Mouse (Mus musculus) intestine, embryonic 15.5 days (tissue): ENCODE results near the gene Sh2d6. TPM values are rescaled to one million over a fixed set of nuclear protein-coding genes. Genes with fewer than 3 reads are reported as not detected.
A peak's percentile ranks its signal among the peaks of the same experiment; 100 is the strongest.

ENCODE experiments used
- ATAC-seq: fragments of 200-750 bp; cut with Nextera tagmentation; 2 replicates; pipeline ENCODE4 v1.8.0; 2017; ENCODE audit warnings: moderate TSS enrichment, moderate library complexity
- H3K27ac ChIP-seq: fragments of 300-500 bp; sonication (generic); 2 replicates; pipeline ENCODE4 v1.5.1; 2015; ENCODE audit warnings: mild to moderate bottlenecking, inconsistent platforms
- H3K27me3 ChIP-seq: fragments of 300-500 bp; sonication (generic); replicated peaks from 2 replicates; pipeline ENCODE4 v1.6.1; 2015; ENCODE audit warnings: inconsistent platforms
- H3K36me3 ChIP-seq: fragments of 300-500 bp; sonication (generic); 2 replicates; pipeline ENCODE4 v1.6.1; 2015; ENCODE audit warnings: inconsistent platforms
- H3K4me1 ChIP-seq: fragments of 300-500 bp; sonication (generic); replicated peaks from 2 replicates; pipeline ENCODE4 v1.6.1; 2015; ENCODE audit warnings: inconsistent platforms
- H3K4me2 ChIP-seq: fragments of 300-500 bp; sonication (generic); replicated peaks from 2 replicates; pipeline ENCODE4 v1.6.1; 2015; ENCODE audit warnings: mild to moderate bottlenecking, inconsistent platforms
- H3K4me3 ChIP-seq: fragments of 300-500 bp; sonication (generic); replicated peaks from 2 replicates; pipeline ENCODE4 v1.5.1; 2015; ENCODE audit warnings: inconsistent platforms
- H3K9ac ChIP-seq: fragments of 300-500 bp; sonication (generic); 2 replicates; pipeline ENCODE4 v1.6.1; 2015; ENCODE audit warnings: inconsistent platforms
- H3K9me3 ChIP-seq: fragments of 300-500 bp; sonication (generic); 2 replicates; pipeline ENCODE4 v1.6.1; 2016; ENCODE audit warnings: inconsistent platforms
- WGBS: fragments of 180-500 bp; shearing (Covaris S2); methylation state at CpG from one replicate; pipeline ENCODE4 v1.1.7; 2015; 5-methylcytosine and 5-hydroxymethylcytosine counted together
- polyA plus RNA-seq: library from polyadenylated mRNA; unstranded; fragments of >200 nt; fragmentation: Nextera tagmentation; extraction: Ambion mirVana; gene quantifications from 2 replicates; pipeline ENCODE4 v1.2.1, GENCODE M21; 2015

Sh2d6 gene
- polyA plus RNA-seq, 1 experiment from 2014 or later: 0.16 TPM

- H3K9me3 ChIP-seq: no peaks in the 10 kb centered on the region
- WGBS: 11% methylated on average over 33 of the region's 33 CpGs
- H3K9ac ChIP-seq: peak overlapping the region; percentile 48
- H3K27ac ChIP-seq: peak overlapping the region; percentile 86
- no peaks in the 10 kb centered on the region for H3K27me3 ChIP-seq
- no peaks in the 10 kb centered on the region for H3K36me3 ChIP-seq
- H3K4me3 ChIP-seq: peak overlapping the region; percentile 37
- peak overlapping the region; percentile 77 for H3K4me2 ChIP-seq
- peaks cover 29% of the 10 kb centered on the region for H3K4me1 ChIP-seq
- ATAC-seq: peak; percentile 91
Measured at GRCm38 (mm10) chr6:72512386-72513070, 9.0 kb downstream of the Sh2d6 start.

DNA sequence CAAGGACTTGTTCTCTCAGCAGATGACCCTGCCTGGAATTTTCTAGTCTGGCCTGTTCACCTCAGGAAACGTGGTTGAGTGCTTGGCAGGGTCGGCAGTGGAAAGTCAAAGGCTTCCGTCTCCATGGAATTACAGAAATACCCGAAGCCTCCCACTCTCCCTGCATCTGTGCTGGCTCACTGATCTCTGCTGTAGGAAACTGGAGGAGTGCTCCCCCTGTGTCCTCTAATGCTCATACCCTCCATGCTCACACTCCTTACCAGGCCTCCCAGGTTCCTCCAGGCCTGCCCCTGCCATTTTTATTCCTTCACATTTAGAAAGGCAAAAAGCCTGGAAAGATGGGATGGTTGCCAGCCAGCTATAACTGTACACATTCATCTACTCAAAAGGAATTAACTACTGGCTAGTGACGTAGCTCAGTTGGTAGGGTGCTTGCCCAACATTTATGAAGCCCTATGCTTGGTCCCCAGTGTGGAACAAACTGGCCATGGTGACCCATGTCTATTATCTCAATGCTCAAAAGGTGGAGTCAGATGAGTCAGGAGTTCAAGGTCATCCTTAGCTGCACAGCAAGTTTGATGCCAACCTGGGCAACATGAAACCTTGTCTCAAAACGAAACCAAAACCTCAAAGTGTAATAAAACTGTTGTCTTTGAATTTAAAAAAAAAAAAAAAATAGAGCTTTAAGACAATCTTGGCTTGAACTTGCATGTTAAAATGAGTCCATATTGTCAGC, 10.7 kb downstream of the Sh2d6 start:
- H3K27ac ChIP-seq: no peak overlapping the region
- H3K4me1 ChIP-seq: peaks cover 29% of the 10 kb centered on the region
- no peaks in the 10 kb centered on the region for H3K9me3 ChIP-seq
- no peaks in the 10 kb centered on the region for H3K27me3 ChIP-seq
- ATAC-seq: no peak
- no peak overlapping the region for H3K9ac ChIP-seq
- no peak overlapping the region for H3K4me2 ChIP-seq
- H3K36me3 ChIP-seq: no peaks in the 10 kb centered on the region
- WGBS: 64% methylated on average over 6 of the region's 6 CpGs
- no peak overlapping the region for H3K4me3 ChIP-seq

- H3K4me1 ChIP-seq: peaks cover 29% of the 10 kb centered on the region
- H3K9ac ChIP-seq: no peak overlapping the region
- H3K4me3 ChIP-seq: no peak overlapping the region
- no peaks in the 10 kb centered on the region for H3K36me3 ChIP-seq
- H3K27ac ChIP-seq: 0 out of 2 replicates have a peak overlapping the region, but pooled peaks have one; percentile 4
- H3K4me2 ChIP-seq: no peak overlapping the region
- 70% methylated on average over 2 of the region's 2 CpGs for WGBS
- no peak for ATAC-seq
- H3K9me3 ChIP-seq: no peaks in the 10 kb centered on the region
- H3K27me3 ChIP-seq: no peaks in the 10 kb centered on the region
Measured at GRCm38 (mm10) chr6:72509872-72510435, 11.6 kb downstream of the Sh2d6 start.

DNA sequence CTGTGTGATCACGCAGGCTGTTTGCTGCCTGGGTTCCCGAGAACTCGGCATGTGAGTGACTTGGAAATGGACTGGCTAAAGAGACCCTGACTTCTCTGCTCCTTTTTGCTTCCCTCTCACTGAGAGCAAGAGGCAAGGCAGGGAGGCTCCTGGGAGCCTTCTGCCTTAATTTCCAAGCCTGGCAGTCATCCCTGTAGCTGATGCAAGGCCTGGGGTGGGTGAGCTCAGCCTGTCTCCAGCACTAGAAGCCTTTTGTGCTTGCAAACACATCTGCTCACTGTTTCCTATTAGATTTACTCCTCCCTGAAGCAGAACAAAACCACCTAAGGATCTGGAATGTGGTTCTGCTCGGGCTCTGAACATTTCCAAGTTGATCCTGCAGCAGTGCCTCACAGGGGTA, 12.9 kb downstream of the Sh2d6 start:
- no peak for ATAC-seq
- H3K9me3 ChIP-seq: no peaks in the 10 kb centered on the region
- no peaks in the 10 kb centered on the region for H3K27me3 ChIP-seq
- H3K4me3 ChIP-seq: no peak overlapping the region
- no peaks in the 10 kb centered on the region for H3K36me3 ChIP-seq
- peaks cover 23% of the 10 kb centered on the region for H3K4me1 ChIP-seq
- H3K27ac ChIP-seq: no peak overlapping the region
- H3K9ac ChIP-seq: no peak overlapping the region; the same call in 1 of the 2 replicates
- WGBS: 78% methylated on average over 4 of the region's 4 CpGs
- H3K4me2 ChIP-seq: no peak overlapping the region

DNA sequence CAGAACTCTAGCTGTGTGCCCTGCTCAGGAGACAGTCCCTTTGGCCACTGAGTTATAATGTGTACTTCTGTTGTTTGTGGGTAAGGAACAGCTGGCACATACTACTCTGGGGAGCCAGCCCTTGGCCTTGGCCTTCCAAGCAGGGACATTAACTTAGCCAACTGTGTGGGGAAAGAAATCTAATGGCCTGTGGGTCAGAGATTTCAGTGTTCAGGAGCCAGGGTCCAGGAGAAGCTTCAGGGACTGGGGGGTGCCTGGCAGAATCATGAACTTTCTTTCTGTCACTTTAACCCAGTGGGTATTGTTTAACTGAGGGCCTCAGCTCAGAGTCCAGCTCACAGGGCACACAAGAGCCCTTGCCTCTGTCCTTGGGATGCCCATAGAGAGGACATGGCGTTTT, 15.4 kb downstream of the Sh2d6 start:
- no peaks in the 10 kb centered on the region for H3K27me3 ChIP-seq
- H3K4me1 ChIP-seq: 0 out of 2 replicates have a peak, but pooled peaks cover 8% of the 10 kb centered on the region
- no peak overlapping the region for H3K27ac ChIP-seq
- H3K9ac ChIP-seq: no peak overlapping the region
- WGBS: 77% methylated on average over 1 of the region's 1 CpGs
- no peaks in the 10 kb centered on the region for H3K9me3 ChIP-seq
- no peak overlapping the region for H3K4me3 ChIP-seq
- ATAC-seq: no peak
- H3K36me3 ChIP-seq: no peaks in the 10 kb centered on the region
- H3K4me2 ChIP-seq: no peak overlapping the region

GRCm38 (mm10) chr6:72503939-72504338, 17.6 kb downstream of the Sh2d6 start:
- no peak overlapping the region for H3K4me3 ChIP-seq
- no peaks in the 10 kb centered on the region for H3K27me3 ChIP-seq
- H3K4me1 ChIP-seq: no peaks in the 10 kb centered on the region
- ATAC-seq: peak; percentile 53; the same call in 1 of the 2 replicates
- H3K36me3 ChIP-seq: no peaks in the 10 kb centered on the region
- H3K9me3 ChIP-seq: no peaks in the 10 kb centered on the region
- no peak overlapping the region for H3K27ac ChIP-seq
- WGBS: 77% methylated on average over 2 of the region's 2 CpGs
- no peak overlapping the region for H3K9ac ChIP-seq
- no peak overlapping the region for H3K4me2 ChIP-seq

GRCm38 (mm10) chr6:72503309-72503708, 18.2 kb downstream of the Sh2d6 start:
- Histone ChIP-seq H3K9ac (no peak overlapping the region), H3K27me3 (no peaks in the 10 kb centered on the region), H3K9me3 (no peaks in the 10 kb centered on the region), H3K4me2 (no peak overlapping the region), H3K27ac (no peak overlapping the region), H3K4me3 (no peak overlapping the region), H3K4me1 (no peaks in the 10 kb centered on the region), H3K36me3 (no peaks in the 10 kb centered on the region)
- no peak for ATAC-seq

DNA sequence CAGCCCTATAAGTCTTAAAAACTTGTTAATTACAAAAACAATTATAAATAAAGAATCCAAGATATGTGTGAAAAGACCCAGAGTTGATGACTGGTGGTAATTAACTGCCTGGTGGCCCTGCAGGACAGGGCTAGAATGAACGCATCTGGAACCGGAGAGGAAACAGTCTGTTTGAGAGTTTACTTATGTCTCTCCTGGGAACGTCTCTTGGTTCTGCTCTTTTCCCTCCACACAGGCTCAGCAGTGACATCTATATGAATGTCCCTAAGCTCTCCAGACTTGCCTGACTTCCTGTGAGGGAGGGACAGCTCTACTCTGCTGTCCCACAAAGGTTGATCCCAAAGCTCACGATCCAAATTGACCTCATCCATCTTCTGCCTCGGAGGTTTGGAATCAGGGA, 22.6 kb downstream of the Sh2d6 start:
- ATAC-seq: 0 out of 2 replicates have a peak, but pooled peaks have one; percentile 45
- H3K9ac ChIP-seq: no peak overlapping the region
- H3K9me3 ChIP-seq: no peaks in the 10 kb centered on the region
- WGBS: 38% methylated on average over 5 of the region's 5 CpGs
- H3K27ac ChIP-seq: no peak overlapping the region
- no peak overlapping the region for H3K4me3 ChIP-seq
- no peaks in the 10 kb centered on the region for H3K36me3 ChIP-seq
- H3K4me2 ChIP-seq: no peak overlapping the region
- H3K27me3 ChIP-seq: no peaks in the 10 kb centered on the region
- no peaks in the 10 kb centered on the region for H3K4me1 ChIP-seq

DNA sequence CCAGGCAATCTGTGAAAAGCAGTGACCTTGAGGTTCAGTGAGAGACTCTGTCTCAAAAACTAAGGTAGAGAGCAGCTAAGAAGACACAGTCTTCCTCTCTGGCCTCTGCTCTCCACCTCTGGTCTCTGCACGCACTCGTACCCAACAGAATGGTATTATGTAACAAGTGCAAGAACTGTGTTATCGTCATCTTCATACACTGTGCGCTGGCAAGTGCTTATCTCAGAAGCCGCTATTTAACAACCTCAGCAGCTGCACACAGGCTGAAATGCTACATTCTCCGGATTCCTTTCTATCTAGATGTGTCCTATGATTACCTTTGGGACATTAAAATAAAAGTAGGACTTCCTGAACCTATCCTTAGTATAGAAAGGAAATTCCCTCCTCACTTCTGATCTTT, 28.6 kb downstream of the Sh2d6 start:
- no peak overlapping the region for H3K4me3 ChIP-seq

DNA sequence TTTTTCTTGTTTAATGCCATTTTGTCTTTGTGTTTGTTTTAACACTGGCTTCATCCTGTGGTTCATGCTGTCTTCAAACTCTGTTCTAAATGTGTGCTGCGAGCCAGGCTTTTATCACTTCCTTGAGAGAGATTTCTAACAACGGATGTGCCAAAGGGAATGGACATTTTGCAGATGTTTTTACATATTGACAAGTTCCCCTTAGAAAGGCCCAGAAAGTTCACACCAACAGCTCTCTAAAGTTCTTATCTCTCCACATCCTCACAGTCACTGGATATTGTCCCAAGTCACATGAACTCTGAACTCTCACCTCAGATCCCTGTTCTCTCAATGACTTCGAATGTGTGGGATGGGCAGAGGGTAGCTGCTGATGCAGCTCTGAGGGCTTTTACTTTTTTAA, 30.4 kb downstream of the Sh2d6 start:
- Histone ChIP-seq H3K27ac (no peak overlapping the region), H3K4me1 (0 out of 2 replicates have a peak, but pooled peaks cover 3% of the 10 kb centered on the region), H3K4me3 (no peak overlapping the region), H3K27me3 (no peaks in the 10 kb centered on the region), H3K9me3 (no peaks in the 10 kb centered on the region), H3K36me3 (no peaks in the 10 kb centered on the region), H3K9ac (no peak overlapping the region), H3K4me2 (no peak overlapping the region)
- 48% methylated on average over 3 of the region's 3 CpGs for WGBS
- no peak for ATAC-seq

More for the DNA sequence above, 28.6 kb downstream of the Sh2d6 start:
- WGBS: 23% methylated on average over 6 of the region's 6 CpGs
- Histone ChIP-seq H3K27me3 (no peaks in the 10 kb centered on the region), H3K9me3 (no peaks in the 10 kb centered on the region), H3K27ac (no peak overlapping the region), H3K36me3 (no peaks in the 10 kb centered on the region), H3K4me1 (0 out of 2 replicates have a peak, but pooled peaks cover 3% of the 10 kb centered on the region), H3K4me2 (no peak overlapping the region), H3K9ac (no peak overlapping the region)
- ATAC-seq: peak; percentile 74

GRCm38 (mm10) chr6:72489534-72489933, 32.0 kb downstream of the Sh2d6 start:
- Histone ChIP-seq H3K36me3 (no peaks in the 10 kb centered on the region), H3K4me1 (0 out of 2 replicates have a peak, but pooled peaks cover 3% of the 10 kb centered on the region), H3K4me2 (no peak overlapping the region), H3K9me3 (no peaks in the 10 kb centered on the region), H3K27ac (no peak overlapping the region), H3K9ac (no peak overlapping the region), H3K4me3 (no peak overlapping the region), H3K27me3 (no peaks in the 10 kb centered on the region)
- no peak for ATAC-seq

DNA sequence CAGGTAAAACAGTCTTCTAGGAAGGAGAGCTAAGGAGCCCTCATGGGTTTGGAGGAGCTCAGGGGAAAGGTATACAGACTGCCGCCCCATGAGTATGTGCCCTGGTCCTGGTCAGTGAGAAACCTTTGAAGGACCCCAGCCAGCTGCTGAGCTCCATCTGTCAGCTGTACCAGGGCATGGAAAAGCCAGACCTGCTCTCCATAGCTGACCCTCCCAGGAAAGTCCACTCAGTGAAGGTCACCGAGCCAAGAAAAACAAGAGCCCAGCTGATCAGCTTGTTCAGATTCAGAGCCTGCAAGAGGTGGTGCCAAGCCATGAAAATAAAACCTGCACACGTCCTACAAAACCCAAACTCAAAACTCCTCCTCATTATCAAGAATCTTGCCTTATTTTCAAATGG, 32.7 kb downstream of the Sh2d6 start:
- Histone ChIP-seq H3K36me3 (no peaks in the 10 kb centered on the region), H3K27me3 (no peaks in the 10 kb centered on the region), H3K4me1 (0 out of 2 replicates have a peak, but pooled peaks cover 3% of the 10 kb centered on the region), H3K4me3 (no peak overlapping the region), H3K27ac (no peak overlapping the region), H3K4me2 (no peak overlapping the region), H3K9ac (no peak overlapping the region), H3K9me3 (no peaks in the 10 kb centered on the region)
- no peak for ATAC-seq
- WGBS: 65% methylated on average over 3 of the region's 3 CpGs
